Mouse (Mus musculus) regulatory T cell (primary cell): ENCODE data around the gene Lrch1.

ENCODE experiments used
- in situ Hi-C: fragments of 300-600 bp; cut with MboI, MseI; formaldehyde crosslinking; loops from one replicate; pipeline ENCODE4 v1.15.1; 2025; ENCODE audit warnings: high pct_unique_total_duplicates

Lrch1 gene

DNA sequence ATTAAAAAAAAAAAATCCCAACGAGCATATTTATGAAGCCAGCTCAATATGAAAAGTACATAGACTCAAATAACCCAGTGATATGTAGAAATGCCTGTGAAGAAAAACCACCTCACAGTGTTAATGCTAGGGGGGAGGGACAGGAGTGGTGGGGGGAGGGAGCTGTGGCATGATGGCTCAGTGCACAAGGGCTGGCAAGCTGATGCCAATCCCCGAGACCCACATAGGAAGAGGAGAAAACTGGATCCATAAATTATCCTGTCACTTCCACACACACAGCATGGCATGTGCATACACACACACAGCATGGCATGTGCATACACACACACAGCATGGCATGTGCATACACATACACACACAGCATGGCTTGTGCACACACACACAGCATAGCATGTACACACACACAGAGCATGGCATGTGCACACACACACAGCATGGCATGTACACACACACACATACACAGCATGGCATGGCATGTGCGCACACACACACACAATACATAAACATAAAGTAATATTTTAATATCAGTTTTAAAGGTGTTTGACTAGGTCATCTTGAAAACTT, 54.5 kb downstream of the Lrch1 start:
- in situ Hi-C loops: no loop called here

DNA sequence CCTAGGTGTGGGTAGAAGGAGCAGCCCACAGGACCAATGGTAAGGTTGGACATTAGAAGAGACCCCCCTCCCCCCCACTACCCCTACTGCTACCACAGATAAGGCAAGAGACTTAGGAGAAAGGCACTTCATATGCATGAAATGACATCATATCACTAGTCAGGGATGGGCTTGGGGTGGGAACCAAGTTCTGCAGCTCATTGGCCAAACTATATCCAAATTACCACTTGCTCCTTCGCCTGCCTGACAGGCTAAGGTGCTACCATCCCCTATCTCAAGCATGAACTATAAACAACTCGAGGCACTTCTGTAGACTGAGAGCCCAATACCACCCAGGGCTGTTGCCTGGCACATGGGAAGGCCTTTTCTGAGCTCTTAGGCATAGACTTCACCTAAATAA, 58.4 kb downstream of the Lrch1 start:
- in situ Hi-C loops: loop anchor here (5.0 kb wide), 1 partner anchor 42 kb away; no protein-coding TSS in a partner anchor

DNA sequence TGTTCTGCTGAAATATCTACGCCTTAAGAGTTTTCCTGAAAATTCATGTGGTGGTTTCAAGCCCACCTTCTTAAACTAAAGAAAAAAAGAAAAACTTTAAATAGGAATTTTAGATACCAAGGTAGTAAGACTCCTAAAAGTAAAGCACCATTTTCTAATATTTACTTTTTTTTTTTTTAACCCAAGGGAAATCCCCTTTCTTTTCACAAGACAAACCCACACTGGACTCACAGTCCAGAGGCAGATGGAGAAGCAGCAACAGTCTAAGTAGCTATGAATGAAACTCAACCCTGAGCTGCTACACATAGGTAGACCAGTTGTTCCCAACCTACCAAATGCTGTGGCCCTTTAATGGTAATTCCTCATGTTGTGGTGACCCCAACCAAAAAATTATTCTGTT, 59.6 kb downstream of the Lrch1 start:
- in situ Hi-C loops: loop anchor here (5.0 kb wide), 1 partner anchor 41 kb away; no protein-coding TSS in a partner anchor

DNA sequence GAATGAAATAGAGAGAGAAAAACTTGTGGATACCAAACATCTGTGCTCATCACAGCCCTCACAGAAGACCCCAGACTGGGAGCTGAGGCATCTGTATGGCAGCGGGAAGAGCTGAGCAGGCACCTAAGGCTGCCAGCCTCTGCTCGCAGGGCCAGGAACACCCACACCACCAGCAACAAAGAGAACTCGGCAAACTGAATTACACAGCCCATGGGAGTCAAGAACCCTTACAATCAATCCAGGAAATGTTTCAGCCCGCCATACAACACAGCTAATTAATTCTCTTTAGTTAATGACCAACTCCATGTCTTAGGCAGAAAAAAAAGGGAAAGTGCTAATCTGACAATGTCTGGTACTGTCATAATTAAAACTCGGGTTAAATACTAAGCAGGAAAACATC, 61.2 kb downstream of the Lrch1 start:
- in situ Hi-C loops: loop anchor here (5.0 kb wide), 1 partner anchor 39 kb away; no protein-coding TSS in a partner anchor

DNA sequence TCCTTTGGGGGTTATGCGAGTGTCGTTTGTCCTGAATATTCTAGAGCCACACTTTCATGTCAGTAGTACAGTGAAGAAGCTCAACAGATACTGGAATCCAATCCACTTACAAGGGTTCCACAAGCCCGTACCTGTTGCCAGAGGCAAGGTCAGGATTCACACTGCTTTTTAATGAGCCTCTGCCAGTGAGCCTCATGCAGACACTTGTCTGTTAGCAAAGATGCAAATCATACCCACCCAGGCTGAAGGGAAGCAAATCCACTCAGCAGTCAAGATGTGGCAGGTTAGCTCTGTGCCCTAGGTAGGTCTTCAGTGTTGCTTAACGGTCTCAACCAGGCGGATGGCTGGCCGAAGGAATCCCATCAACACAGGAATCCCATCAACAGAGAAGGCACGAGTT, 62.8 kb downstream of the Lrch1 start:
- in situ Hi-C loops: loop anchor here (5.0 kb wide), 1 partner anchor 38 kb away; no protein-coding TSS in a partner anchor

DNA sequence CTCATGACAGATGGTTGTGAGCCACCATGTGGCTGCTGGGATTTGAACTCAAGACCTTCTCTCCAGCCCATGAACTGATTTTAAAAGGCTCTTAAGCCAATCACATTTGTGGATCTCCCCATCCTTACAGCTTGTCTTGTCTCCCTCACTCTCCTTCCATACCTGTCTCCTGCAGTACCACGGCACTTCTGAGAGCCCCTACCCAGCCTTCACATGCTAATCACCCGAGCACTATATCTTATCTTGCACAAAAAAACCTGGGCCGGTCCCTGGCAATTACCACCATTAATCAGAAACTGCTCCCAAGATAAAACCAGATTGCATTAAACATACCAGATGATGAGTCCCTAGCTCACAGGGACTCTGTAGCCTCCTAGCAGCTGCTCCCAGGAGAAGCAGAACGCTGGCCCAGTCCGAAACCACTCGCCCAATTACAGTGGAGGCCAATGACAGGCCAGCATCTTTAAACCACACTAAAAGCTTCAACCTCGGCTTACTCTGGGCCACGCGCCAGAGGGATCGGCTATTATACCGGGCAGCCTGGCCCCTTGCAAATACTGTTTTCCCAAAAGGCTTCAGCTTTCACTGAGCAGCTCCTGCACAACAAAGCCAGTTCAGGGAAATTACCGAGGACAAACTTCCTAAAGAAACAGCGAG, 63.5 kb downstream of the Lrch1 start:
- in situ Hi-C loops: no loop called here

DNA sequence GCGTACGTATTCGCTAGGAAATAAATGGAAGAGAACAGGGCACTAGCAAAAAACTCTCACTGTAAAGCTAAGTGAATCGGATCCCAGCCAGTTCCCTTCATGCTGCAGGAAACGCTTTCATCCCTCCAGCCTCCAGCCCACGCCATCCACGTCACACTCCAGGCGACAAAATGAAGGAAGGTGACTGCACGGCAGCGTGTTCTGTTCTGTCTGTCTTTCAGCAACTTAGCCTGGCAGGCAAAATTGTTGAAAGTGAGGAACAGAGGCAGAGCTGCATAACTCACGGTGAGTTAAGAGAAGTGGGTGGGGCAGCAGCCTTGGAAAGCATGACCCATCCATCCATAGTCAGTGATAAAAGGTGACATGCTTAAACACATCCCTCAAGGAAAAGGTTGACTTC, 64.5 kb downstream of the Lrch1 start:
- in situ Hi-C loops: no loop called here

DNA sequence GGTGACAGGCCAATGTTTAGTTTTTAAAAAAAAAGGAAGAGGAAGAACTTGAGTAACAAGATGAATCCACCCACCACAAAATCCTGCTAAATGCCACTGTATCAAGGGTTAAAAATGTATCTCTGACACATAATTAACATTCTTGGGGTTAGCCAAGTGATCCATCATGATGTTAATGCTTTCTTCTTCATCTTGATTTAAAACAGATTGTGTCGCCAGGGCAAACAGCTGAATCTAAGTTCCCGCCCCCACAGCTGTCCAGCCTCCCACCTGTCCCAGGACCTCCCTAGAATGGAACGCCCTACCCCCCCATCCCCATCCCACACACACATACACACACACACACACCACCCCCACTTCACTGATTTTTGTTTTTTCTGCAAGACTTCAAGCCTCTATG, 64.9 kb downstream of the Lrch1 start:
- in situ Hi-C loops: no loop called here

DNA sequence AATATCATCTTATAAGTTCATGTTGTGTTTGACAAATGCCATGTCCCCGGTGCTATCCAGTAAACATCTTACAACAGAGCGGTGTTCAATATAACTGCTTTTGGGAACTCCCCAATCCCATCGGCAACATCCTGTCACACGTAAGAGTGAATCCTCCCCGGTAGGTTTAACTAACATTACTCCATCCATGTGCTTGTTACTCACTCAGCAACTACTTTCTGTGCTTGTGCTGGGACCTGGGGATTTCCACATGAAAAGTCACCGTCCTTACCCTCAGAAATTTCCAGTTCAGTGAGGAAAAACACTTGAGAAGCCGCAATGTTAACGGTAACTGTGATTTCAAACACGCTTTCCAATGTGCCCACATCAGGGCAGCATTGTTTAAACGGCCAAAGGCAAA, 66.8 kb downstream of the Lrch1 start:
- in situ Hi-C loops: no loop called here

DNA sequence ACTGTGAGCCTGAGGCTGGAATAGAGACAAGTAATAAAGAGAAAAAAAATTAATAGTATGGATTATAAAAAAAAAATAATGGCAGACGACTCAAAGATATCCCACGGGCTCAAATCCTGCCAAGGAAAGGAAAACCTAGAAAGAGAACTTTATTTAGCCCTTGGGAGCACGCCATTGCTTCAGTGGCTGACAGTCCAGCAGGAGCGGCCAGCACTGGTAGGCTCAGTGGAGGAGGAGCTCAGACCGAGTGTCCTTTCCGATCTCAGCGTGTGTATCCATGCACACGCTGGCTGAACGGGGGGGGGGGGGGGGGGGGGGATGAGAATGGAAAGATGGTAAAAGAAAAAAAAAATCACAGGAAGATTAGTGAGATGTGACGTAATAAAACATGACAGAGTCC, 68.2 kb downstream of the Lrch1 start:
- in situ Hi-C loops: no loop called here

DNA sequence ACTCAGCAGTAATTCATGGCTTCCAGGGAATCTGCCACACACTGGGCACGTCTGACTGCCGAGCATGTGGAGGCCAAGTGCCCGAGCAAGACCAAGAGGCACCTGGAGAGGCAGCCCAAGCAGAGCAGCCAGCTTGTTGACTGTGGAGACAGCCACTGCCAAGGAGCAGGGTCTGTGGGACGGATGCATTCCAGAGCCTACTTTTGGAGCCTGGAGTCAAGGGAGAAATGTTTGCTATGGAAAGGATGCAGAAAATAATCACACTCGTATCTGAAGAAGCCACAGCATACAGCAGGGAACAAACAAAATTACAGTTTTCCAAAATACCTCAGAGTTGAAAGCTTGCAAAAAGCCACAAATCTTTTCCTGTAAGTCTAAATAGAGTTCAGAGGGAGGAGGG, 70.4 kb downstream of the Lrch1 start:
- in situ Hi-C loops: no loop called here

DNA sequence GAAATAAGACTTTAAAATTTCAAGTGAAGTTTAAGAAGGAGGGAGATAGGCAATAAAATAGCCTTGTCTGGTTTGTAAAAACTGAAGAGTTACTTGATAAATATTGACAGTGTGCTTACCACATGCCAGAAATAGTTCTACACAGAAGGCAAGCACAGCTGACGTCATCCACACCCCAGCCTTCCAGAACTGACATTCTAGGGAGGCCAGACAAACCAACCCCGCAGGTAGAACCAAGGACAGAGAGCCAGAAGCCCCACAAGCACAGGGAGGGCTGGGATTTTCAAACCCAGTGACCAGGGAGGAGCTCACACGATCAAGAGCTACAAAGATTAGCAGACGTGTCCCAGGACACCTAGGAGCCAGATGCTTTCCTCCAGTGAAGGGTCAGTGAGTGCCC, 76.5 kb downstream of the Lrch1 start:
- in situ Hi-C loops: no loop called here

DNA sequence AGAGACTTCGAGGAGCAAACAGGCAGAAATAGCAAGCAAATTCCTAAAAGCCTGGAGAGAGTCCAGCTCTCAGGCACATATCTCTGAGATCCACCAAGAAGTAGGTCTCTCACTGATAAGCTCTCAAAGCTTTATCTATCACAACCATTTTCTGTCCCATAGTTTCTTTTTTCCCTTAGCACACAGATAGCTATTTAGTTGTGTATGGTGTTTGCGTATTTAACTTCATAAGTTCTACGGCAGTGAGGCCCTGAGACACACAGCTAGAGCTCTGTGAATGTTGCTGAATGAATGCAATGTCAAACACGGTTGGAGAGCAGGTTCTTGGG, 78.8 kb downstream of the Lrch1 start:
- in situ Hi-C loops: no loop called here

DNA sequence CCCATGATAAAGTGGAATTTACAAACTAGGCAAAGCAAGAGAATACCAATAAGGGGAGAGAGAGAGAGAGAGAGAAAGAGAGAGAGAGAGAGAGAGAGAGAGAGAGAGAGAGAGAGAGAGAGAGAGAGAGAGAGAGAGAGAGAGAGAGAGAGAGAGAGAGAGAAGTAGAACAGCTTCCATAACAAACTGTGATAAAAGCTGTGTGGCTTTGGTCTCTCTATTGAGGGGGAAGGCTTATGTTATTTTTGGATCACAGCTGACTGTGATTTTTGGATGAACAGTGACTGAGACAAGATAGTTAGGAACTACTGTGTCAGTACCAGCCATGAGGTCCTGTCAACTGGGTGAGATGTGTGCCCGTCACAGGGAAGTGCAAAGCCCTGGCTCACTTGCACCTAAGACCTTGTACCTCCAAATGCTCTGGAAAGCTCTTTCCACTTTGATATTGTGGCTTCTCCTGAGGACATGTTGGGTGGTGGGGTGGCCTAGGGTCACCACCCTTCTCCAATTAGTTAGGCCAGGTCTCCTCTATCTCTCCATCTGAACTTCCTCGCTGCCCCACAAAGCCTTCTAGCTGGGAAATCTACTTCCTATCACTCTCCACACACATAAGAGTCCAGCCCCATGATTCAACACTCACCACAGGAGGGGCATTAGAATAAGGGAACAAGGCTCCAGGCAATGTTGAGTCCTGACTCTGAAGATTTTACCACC, 79.3 kb downstream of the Lrch1 start:
- in situ Hi-C loops: no loop called here

DNA sequence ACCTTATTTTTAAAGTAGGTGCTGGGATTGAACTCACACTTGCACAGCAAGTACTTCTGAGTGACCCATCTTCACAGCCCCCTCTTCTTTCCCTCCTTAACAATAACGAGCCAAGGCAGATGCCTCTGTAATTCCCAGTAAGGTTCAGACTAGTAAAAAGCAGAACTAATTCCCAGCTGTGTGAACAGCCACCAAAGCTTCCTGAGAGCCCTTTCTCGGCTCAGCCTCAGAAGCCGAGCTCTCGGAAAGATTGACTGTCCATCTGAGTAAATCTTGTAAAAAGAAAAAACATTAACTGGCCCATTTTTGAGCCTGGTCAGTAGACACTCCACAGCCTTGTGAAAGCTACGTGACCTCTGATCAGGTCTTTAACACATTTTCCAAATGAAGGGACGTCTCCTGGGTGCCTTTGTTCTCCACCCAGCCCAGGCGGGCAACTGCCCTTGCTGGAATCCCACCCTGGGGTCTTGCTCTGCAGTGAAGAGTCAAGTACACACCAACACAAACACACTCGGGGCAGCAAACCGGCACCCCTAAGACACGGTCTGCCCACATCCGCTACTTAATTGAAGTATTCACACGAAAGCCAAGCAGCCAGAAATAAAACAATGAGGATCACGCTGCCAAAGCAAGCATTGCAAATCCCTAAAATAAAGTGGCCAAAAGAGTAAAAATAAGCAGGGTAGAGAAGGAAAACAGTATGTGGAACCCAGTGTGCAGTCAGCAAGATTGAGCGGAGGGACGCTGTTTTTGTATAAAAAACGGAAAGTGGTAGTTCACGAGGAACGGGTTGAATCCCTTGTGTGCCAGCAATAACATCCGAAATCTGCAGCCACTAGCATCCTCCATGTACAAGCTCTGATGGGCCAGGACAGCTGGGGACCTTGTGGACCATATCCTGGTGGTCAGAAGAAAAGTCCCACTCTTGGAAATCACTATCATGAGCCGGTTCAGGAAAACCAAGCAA, 80.3 kb downstream of the Lrch1 start:
- in situ Hi-C loops: no loop called here

DNA sequence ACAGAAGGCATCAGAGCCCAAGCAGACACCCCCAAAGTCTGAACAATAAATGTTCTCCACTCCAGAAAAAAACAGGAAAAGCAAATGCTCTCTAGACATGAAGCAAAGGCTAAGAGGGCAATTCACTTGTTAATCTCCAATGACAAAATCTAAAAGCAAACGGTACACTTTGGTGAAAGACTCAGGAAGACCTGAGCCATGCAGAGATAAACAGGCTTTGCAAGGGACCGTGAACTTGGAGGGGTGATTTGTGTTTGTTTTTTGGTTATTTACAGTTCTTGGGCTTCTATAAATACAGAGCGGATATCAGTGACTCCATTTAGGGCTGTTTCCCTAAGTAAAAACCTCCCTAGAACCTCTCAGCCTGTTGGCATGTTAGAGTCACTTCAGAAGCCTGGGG, 81.9 kb downstream of the Lrch1 start:
- in situ Hi-C loops: no loop called here

DNA sequence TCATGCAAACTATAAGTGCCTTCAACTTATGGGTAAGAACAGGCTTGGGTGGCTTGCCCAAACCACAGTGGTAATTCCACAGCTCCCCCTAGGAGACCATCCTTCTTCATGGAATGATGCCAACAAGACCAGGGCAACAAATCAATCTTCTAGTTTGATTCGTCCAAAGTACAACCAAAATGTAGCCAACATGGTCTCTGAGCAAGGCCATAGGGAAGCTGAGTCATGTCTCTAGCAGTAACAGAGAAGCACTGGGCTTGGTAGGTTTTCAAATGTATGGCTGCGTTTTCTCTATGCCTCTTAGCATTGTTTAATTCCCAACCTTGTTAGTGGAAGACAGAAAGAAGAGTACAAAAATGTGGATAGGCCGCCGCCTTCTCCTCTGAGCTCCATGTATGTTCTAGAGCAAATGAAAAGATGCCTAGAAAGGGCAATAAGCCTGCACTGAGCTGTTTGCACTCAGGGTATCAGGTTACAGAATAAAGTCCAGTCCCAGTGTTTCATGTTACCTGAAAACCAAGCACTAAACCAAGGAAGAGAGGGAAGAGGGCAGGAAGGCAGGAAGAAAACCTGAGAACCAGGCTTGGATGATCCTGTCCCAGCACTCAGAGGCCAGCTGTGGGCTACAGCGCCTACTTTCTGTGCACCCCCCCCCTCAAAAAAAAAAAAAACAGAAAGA, 82.7 kb downstream of the Lrch1 start:
- in situ Hi-C loops: no loop called here

DNA sequence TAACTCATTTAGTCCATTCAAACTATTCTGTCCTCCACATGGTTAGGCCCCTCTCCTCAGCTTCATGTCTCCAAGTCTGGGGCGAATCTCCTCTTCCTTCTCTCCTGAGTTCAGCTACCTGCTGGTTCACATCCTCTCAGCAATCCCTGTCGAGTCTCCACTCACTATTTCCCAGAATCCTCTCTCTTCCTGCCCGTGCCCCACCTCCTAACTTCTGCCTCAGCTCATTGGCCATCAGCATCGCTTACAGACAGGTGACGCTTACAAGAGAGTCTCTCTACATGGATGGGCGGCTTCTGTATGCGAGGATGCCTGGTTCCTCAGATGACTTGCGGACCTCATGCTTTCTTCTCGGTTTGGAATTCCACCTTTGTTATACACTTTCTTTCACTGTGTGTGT, 86.2 kb downstream of the Lrch1 start:
- in situ Hi-C loops: no loop called here

DNA sequence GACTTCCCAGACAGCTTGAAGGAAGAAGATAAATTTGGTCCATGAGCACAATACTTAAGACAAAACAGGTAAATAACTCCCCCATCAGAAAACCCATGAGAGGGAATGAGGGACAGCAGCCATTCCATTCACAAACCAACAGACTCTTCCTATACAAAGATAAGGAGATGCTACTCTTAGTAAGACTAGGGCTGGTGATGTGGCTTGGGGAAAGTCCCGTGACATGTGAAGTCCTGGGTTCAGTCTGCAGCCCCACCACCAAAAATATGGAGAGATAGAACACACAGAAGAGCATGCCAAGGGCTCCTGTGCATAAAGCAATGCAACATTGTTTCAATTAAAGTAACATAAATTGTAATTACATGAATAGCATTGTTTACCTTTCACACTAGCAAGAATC, 88.5 kb downstream of the Lrch1 start:
- in situ Hi-C loops: no loop called here

DNA sequence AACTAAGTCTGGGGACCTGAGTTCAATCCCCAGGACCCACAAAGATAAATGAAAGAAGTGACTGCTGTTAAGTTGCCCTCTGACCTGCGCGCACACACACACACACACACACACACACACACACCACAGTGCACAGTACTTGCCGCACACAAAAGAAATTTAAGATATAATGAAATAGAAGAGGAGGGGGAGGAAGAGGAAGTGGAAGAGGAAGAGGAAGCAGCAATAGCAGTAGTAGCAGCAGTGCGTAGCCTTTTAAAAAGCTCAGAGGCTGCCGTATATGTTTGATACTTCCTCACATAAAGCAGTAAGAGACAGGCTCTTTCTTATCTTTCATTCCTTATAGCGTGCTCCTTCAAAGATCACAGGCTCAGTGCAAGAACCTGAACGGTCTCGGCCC, 92.2 kb downstream of the Lrch1 start:
- in situ Hi-C loops: no loop called here

DNA sequence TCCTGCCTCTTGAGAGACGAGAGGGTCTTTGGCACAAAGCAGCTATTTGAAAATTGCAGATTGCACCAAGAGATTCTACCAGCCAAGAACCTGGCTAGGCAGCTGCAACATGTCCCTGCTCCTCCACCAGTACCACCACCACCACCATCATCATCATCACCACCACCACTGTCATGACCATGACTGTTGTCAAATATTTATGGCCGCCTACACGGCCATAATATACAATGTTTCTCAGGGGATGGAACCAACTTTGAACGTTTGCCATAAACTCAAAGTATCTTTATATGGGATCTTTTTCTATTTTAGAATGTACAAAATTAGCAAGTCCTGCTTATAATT, 93.9 kb downstream of the Lrch1 start:
- in situ Hi-C loops: no loop called here
